Mouse (Mus musculus): ENCODE data around the gene Zfp423. TPM values are rescaled to one million over a fixed set of nuclear protein-coding genes. Genes with fewer than 3 reads are reported as not detected.

Gene Zfp423
- total RNA-seq (2015), result 0.18 TPM in 1 of 2 replicates, not detected in the other
- not detected in 2 replicates for total RNA-seq (2017)

DNA sequence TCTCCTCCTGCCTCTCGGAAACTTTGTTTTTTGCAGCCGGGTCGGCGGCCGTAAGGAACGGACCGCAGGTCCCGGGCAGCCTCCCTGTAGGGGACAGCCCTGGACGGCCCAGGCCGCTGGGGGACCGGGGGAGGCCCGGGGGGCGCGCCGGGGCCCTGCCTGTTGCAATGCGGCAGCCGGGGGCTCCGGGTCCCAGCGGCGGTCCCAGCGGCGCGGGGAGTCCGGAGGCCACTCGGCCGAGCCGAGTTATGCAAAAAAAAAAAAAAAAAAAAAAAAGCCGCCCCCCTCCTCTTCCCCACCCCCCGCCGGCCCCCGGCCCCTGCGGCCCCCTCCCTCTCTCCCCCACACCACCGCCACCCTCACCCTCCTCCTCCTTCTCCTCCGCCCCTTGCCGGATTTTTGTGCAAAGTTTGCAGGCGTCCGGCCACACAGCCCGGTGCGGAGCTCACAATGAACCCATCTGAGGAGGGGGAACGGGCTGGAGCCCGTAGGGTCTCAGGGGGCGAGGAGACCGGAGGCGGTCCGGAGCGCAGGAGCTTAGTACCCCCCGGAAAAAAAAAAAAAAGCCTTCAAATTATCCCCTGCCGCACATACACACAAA is at the start of gene Zfp423:
TSS of gene Zfp423 (minus strand) at position 276 of the 601 bp plus-strand sequence.
- no peak for ATAC-seq (ENCODE audit: poor library complexity, severe bottlenecking)

GRCm38 (mm10) chr8:88006811-88007210 is 47.4 kb upstream of the Zfp423 start:
- ATAC-seq (ENCODE audit: poor library complexity, severe bottlenecking), result no peak

- no peak for ATAC-seq (ENCODE audit: poor library complexity, severe bottlenecking)
These were observed 25.4 kb upstream of the Zfp423 start for GRCm38 (mm10) chr8:87984778-87985177.

- ATAC-seq (ENCODE audit: poor library complexity, severe bottlenecking), result no peak
These were observed 24.6 kb upstream of the Zfp423 start for GRCm38 (mm10) chr8:87984032-87984431.

DNA sequence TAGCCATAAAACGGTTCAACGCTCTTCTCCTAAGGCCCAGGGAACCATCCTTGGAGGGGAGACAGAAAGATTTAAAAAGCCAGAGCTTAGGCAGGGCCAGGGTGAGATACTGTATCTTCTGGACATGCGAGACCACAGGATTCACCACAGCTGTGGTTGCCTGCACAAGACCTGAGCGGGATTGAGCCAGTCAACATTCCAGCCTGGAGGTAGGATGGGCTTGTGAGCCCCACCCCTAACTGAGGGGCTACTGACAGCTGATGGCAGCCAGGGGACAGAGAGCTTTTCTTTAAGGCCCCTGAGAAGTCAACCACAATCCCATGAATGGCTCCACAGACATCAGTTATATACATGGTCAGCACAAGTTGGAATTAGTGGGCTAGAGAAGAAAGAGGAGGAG is 23.5 kb upstream of the Zfp423 start:
- no peak for ATAC-seq (ENCODE audit: poor library complexity, severe bottlenecking)

DNA sequence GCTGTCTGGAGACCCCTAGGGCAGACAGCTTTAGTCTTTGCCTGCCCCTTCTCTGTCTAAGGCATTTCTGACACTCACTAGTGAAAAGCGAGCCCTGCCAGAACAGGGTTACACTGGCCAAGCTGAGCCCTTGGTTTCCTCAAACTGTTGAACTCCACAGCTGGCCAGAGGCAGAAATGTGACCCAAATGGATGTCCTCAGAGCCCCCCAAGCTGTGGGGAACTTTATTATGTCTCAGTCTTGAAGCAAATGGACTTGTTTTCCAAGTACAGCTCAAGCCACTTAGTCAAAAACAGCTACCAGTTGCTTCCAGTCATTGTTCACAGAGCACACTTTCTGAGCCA is 16.0 kb upstream of the Zfp423 start:
- ATAC-seq (ENCODE audit: poor library complexity, severe bottlenecking), result no peak

DNA sequence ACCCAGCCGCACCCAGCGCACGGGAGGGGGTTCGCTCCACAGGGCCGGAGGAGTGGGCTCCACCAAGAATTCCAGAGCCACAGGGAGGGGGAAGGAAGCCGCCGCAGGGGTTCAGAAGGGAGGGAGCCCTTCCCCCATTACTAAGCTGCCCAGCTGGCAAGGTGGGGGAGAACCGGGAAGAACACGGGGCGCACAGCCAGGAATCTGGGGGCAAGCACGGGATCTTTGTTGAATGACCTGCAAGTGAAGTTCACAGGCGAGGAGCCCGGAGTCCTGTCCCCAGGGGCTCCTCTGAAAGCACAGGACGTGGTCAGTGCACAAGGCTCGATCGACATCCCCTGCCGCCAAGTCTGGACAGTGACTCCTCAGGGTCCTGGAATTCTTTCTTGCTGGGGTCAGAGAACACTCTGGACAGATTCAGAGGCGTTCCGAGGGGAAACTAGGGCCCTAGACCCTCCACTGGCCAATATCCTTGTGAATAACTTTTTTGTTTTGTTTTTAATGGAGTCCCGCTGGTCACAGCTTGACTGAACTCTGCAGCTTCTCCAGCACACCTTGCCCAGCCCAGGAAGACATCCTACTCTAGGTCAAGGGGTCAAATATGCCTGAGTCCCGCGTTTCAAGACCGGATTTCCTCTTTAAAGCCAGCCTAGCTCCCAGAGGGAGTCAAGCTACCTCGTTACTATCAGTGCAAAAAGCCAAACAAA is 15.5 kb upstream of the Zfp423 start:
- no peak for ATAC-seq (ENCODE audit: poor library complexity, severe bottlenecking)

DNA sequence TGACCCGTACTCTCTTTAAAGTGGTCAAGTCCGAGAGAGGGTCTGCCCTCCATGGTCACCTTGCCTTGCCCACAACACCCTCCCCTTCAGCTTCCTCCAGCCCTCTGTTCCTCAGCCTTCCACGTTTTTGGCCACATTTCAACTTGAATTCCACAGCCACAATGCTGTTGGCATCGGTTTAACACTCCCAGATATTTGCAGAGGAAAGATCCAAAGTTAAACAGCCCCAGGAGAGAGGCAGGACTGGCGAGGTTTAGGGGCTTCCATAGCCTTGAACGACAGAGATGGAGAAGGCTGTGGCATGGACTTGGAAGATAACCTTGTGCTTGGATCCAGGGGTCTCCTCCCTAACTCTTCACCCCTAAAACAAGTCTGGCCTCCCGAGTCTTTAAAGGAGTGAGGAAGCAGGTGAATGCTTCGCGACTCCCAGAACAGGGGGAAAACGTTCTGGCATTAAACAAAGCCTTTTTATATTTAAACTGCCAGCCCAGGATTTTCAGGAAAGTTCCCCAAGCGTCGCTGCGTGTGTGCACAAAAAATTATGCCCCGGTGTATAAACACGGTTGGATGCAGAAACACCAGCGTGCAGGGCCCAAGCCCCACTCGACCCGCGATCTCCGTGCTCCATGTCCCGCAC is 14.8 kb upstream of the Zfp423 start:
- no peak for ATAC-seq (ENCODE audit: poor library complexity, severe bottlenecking)

DNA sequence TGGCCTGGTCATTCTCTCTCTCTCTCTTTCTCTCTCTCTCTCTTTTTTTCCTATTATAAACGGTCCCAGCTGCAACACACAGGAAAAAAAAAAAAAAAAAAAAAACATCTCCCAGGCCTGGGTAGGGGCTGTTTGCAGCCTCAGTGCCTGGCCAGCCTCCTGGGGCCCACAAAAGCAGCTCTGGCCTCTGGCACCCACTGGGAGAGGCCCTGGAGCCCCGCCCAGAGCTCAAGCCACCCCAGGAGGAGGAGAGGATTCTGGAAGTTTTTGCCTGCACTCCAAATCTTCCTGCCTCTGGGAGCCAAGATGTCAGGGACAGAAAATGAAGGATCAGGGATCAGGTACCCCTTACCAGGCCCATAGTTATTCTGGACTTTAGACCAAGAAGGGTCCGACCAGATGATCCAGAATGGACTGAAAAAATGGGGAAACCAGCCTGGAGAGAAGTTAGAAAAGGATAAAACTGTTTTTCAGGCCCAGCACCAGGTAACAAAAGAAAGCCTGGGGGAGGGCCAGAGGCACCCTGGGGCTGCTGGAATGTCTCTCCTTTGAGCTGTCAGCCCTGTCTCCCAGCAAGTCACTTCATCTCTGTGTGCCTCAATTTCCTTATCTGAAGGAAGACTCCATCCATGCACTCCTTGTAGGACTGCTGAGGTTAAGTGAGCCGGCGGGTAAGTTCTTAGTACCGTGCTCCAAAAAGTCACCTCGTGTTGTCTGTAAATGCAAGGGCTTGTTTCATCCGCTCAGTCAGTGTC is 8.6 kb upstream of the Zfp423 start:
- ATAC-seq (ENCODE audit: poor library complexity, severe bottlenecking), result no peak

DNA sequence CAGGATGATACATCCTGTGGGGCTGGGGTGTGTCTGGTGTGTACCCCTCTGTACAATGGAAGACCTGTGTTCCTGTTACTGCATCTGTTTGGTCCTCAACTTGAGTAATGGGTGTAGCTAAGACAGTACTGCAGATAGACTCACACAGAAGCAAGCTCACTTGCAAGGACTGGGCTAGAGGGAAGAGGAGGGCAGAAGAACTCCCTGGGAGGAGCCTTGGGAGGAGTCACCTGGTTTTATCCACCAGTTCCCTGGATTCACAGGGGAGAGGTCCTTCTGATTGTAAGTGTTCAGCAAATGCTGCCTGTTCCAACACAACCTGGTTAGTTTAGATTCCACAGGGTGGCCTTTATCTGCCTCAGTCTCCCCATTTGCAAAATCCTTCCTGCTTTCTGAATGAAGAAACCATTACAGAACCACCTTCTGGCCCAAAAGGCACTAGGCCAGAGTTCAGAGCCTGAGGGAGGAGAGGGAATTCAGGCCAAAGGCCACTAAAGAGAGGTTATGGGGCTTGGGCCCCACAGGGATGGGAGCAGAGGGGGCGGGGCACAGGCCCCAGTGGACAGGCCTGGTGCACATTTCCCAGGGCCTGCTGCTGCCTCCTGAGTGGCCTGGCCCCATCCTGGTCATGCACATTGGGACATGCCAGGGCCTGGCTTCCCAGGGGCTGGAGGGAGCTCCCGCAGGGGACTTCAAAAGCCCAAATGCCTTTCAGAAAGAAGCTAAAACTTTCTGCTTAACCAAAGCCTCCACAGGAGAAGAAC is 7.8 kb upstream of the Zfp423 start:
- ATAC-seq (ENCODE audit: poor library complexity, severe bottlenecking), result no peak

DNA sequence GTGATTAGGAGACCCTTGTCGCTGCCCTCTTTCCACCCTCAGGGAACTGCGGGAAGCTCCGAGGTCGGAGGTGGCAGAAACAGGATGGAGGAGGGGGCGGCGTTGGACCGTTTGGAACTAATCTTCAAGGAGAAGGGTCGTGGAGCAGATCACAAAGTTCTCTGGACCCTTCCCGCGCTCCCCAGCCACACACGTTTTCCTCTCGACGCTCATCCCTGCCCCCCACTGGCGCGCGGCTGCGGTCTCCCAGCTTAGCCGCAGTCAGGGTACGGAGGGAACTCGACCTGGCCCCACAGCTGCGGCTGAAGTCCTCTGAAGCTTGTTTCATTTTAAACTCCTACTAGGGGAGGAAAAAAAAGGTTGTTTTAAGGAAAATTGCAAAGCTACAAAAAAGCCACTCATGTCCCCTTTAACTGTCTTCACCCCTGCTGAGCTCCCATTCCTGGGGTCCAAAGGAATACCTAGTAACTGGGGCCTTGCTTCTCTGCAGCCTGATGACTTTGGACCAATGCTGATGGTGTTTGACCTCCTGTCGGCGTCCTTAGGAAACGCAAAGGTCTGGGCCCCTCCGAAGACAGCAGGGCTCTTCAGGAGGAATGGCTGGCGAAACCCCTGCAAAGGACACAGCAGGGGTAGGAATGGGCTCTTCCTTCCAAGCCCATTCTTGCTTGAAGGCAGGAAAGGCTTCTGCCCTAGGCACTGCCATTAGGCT is 3.3 kb upstream of the Zfp423 start:
- ATAC-seq (ENCODE audit: poor library complexity, severe bottlenecking), result no peak

- no peak for ATAC-seq (ENCODE audit: poor library complexity, severe bottlenecking)
These were observed 2.5 kb upstream of the Zfp423 start for GRCm38 (mm10) chr8:87961680-87962513.

GRCm38 (mm10) chr8:87961108-87961507 is 1.7 kb upstream of the Zfp423 start:
- ATAC-seq (ENCODE audit: poor library complexity, severe bottlenecking), result no peak

GRCm38 (mm10) chr8:87960061-87960749 is 810 bp upstream of the Zfp423 start:
- no peak for ATAC-seq (ENCODE audit: poor library complexity, severe bottlenecking)

GRCm38 (mm10) chr8:87958451-87959319 is 710 bp downstream of the Zfp423 start:
- no peak for ATAC-seq (ENCODE audit: poor library complexity, severe bottlenecking)

GRCm38 (mm10) chr8:87957871-87958450 is 1.4 kb downstream of the Zfp423 start:
- ATAC-seq (ENCODE audit: poor library complexity, severe bottlenecking), result no peak

GRCm38 (mm10) chr8:87956001-87956400 is 3.4 kb downstream of the Zfp423 start:
- ATAC-seq (ENCODE audit: poor library complexity, severe bottlenecking), result no peak

Measured in megakaryocyte, adult 5-6 weeks (primary cell).